Mouse (Mus musculus): ENCODE measurements at regions not wholly inside any gene's neighbourhood (a gene's known extent, or its start where the extent isn't known, plus 50 kb on each side); places are given as distances from the start of the nearest gene placed in this dataset.

DNA sequence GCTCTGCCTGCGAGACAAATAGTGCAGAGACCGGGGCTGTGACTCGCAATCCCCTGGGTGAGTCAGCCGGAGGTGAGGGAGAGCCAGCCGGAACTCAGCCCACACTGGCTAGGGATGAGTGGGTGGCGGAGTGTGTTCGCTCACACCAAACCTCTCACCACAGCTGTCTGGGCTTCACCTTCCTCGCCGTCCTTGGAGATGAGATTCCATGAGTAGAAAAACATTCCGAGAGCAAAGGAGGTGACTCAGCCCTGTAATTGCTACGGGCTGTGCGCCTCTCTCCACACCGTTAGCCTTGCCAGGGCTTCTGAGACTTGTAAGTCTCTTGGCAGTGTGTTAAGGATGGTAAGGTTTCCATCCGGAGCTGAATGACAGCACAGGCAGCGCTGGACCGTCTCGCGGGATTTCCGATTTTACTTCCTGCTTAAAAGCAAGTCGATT, 60.7 kb upstream of the Ank start:
- TF ChIP-seq CTCF (IDR thresholded peaks at IDR 0.05; ENCODE audit: low read depth, low read length) (no peak), POLR2AphosphoS5 (IDR thresholded peaks at IDR 0.05; ENCODE audit: insufficient replicate concordance, low read depth, low read length) (no peak), GATA2 (IDR thresholded peaks at IDR 0.05; ENCODE audit: borderline replicate concordance, low read depth, low read length) (no peak), GATA1 (IDR thresholded peaks at IDR 0.05; ENCODE audit: borderline replicate concordance, low read length) (no peak), TAL1 (conservative IDR thresholded peaks at IDR 0.05; ENCODE audit: low read depth, low read length) (no peak)

Measured in G1E (cell line).